Comparison of ENCODE assay signal across 22 mouse cellular contexts in the genomic region with DNA sequence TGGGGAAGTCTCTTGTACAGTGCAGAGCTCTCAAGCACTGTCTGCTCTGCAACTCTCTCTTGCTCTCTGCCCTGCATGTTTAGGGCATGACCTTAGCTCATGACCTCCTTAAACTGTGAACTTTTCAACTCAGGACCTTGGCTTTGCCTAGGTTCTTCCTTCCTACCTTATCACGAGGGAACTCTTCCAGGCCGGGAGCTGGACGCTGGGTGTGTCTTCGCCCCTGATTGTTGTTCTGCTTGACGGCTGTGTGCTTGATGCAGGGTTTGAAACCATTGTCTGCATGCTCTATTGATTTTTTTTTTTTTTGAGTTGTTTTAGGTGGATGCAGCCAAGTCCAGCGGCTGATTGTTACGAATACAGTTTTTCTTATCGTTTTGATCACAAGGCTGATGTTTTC.
"Had no signal": no experiment of that assay in that cellular context is flagged by ENCODE, and none has a peak within 500 bp of the region (broad histone marks: within the 10 kb centered on the region; RNA-seq: fewer than 3 reads in every experiment).

No protein-coding gene starts in this region.

- H3K27ac ChIP-seq: left cerebral cortex, adult 2 months; liver, embryonic 14.5 days; lung, embryonic 15.5 days; midbrain, embryonic 10.5 days; midbrain, embryonic 13.5 days; neural tube, embryonic 13.5 days; stomach, postnatal 0 days had no signal

- H3K27me3 ChIP-seq: lung, embryonic 15.5 days; megakaryocyte, embryonic 14.5 days; midbrain, embryonic 13.5 days; neural tube, embryonic 13.5 days had no signal

- H3K4me1 ChIP-seq: lung, embryonic 15.5 days; megakaryocyte, embryonic 14.5 days; midbrain, embryonic 10.5 days; midbrain, embryonic 13.5 days had no signal

- H3K4me3 ChIP-seq: left cerebral cortex, adult 2 months; lung, embryonic 15.5 days; megakaryocyte, embryonic 14.5 days; midbrain, embryonic 10.5 days; midbrain, embryonic 13.5 days; myocyte; neural tube, embryonic 13.5 days had no signal

- H3K9ac ChIP-seq: liver, embryonic 14.5 days; lung, embryonic 15.5 days; midbrain, embryonic 13.5 days; neural tube, embryonic 13.5 days had no signal

- DNase-seq: kidney, adult 9 months; kidney, postnatal 14 days; kidney, postnatal 4 days; layer of hippocampus, postnatal 36 days; lung, adult 18-20 months; lung, postnatal 10 days; lung, postnatal 36 days; right cerebral cortex, adult 18-20 months; right cerebral cortex, postnatal 14 days; right cerebral cortex, postnatal 4 days; thymus, adult 2 months; thymus, postnatal 14 days; thymus, postnatal 4 days had no signal
